Mouse (Mus musculus) testis, adult 2 months (tissue): ENCODE measurements around the gene Grk1.

Experiments
- CTCF ChIP-seq: fragments of 200-500 bp; IDR thresholded peaks from 2 replicates; pipeline ENCODE4 v1.5.1; 2012; ENCODE audit warnings: low read depth, mild to moderate bottlenecking, inconsistent platforms, low read length, moderate library complexity; ENCODE audit not compliant: control insufficient read depth, insufficient read depth, insufficient replicate concordance
- POLR2A ChIP-seq: fragments of 200-500 bp; IDR thresholded peaks from 2 replicates; pipeline ENCODE4 v1.6.1; 2012; ENCODE audit warnings: low read depth, mild to moderate bottlenecking, inconsistent platforms, low read length, moderate library complexity; ENCODE audit not compliant: control insufficient read depth

GRCm38 (mm10) chr8:13420970-13421369 lies 16.1 kb downstream of the Grk1 start:
- TF ChIP-seq CTCF (no peak), POLR2A (no peak)
